Mouse (Mus musculus) erythroblast, adult 5-6 weeks (primary cell): ENCODE results near the gene Rnf212. TPM values are rescaled to one million over a fixed set of nuclear protein-coding genes. Genes with fewer than 3 reads are reported as not detected.

Experiments used
- ATAC-seq: replicated peaks from 2 replicates; pipeline ENCODE4 v1.8.0; 2016; ENCODE audit warnings: moderate number of reproducible peaks, mild to moderate bottlenecking, moderate TSS enrichment, inconsistent platforms; ENCODE audit not compliant: poor library complexity, low FRiP score, severe bottlenecking
- total RNA-seq, 2 experiments: library from RNA; stranded (forward) in 1 of 2; stranded (reverse) in 1 of 2; fragments of 150-400 nt in 1 of 2; fragments of 200-764, 138-1000 nt in 1 of 2; gene quantifications; 2 replicates each; pipeline versions ENCODE4 v1.2.3 to v1.2.4; 2015 to 2017; ENCODE audit warnings: low replicate concordance in 2 of 2

Gene Rnf212
- total RNA-seq, 2 experiments from 2014 or later = 5.5 TPM; not detected in 1

DNA sequence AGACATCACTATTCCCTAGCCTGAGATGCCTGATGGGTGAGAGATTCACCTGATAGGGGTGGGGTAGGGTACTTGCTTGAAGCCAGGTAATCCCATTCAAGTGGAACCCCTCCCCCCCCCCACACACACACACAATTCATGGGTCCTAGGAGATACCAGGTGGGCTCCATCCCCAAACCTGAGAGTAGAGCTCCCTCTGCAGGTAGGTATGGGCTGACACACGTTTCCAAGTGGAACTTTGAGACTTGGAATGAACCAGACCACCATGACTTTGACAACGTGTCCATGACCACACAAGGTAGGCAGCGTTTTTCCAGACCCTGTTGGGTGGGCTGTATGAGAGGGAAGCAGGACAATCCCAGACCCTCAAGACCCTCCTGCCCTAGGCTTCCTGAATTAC, 94.9 kb downstream of the Rnf212 start:
- no peak for ATAC-seq

Other genes starting within 250 kb of the Rnf212 start
- not detected in 2 replicates for gene Cplx1, start 225.0 kb downstream of the Rnf212 start, total RNA-seq (2015; ENCODE audit: low replicate concordance)
- not detected in 2 replicates for gene Cplx1, start 225.0 kb downstream of the Rnf212 start, total RNA-seq (2017; ENCODE audit: low replicate concordance)
- 24.8 and 36.8 TPM in 2 replicates for gene Gak, start 145.2 kb downstream of the Rnf212 start, total RNA-seq (2015; ENCODE audit: low replicate concordance)
- gene Gak, start 145.2 kb downstream of the Rnf212 start, total RNA-seq (2017; ENCODE audit: low replicate concordance) = 25.4 and 31.9 TPM in 2 replicates
- 3.1 and 12.5 TPM in 2 replicates for gene Tmem175, start 145.2 kb downstream of the Rnf212 start, total RNA-seq (2015; ENCODE audit: low replicate concordance)
- 0.70 and 9.2 TPM in 2 replicates for gene Tmem175, start 145.2 kb downstream of the Rnf212 start, total RNA-seq (2017; ENCODE audit: low replicate concordance)
- 2.9 and 8.8 TPM in 2 replicates for gene Idua, start 114.7 kb downstream of the Rnf212 start, total RNA-seq (2015; ENCODE audit: low replicate concordance)
- gene Idua, start 114.7 kb downstream of the Rnf212 start, total RNA-seq (2017; ENCODE audit: low replicate concordance) = 1.1 and 2.7 TPM in 2 replicates
- 0.96 and 4.8 TPM in 2 replicates for gene Dgkq, start 105.3 kb downstream of the Rnf212 start, total RNA-seq (2015; ENCODE audit: low replicate concordance)
- 0.70 and 1.3 TPM in 2 replicates for gene Dgkq, start 105.3 kb downstream of the Rnf212 start, total RNA-seq (2017; ENCODE audit: low replicate concordance)
- gene Slc26a1, start 99.4 kb downstream of the Rnf212 start, total RNA-seq (2015; ENCODE audit: low replicate concordance) = 0.38 and 3.3 TPM in 2 replicates
- gene Slc26a1, start 99.4 kb downstream of the Rnf212 start, total RNA-seq (2017; ENCODE audit: low replicate concordance) = 0.68 and 1.4 TPM in 2 replicates
- 14.0 and 15.2 TPM in 2 replicates for gene Fgfrl1, start 82.6 kb downstream of the Rnf212 start, total RNA-seq (2015; ENCODE audit: low replicate concordance)
- 18.5 and 21.0 TPM in 2 replicates for gene Fgfrl1, start 82.6 kb downstream of the Rnf212 start, total RNA-seq (2017; ENCODE audit: low replicate concordance)
- not detected in 2 replicates for gene Tmed11, start 20.4 kb upstream of the Rnf212 start, total RNA-seq (2015; ENCODE audit: low replicate concordance)
- gene Tmed11, start 20.4 kb upstream of the Rnf212 start, total RNA-seq (2017; ENCODE audit: low replicate concordance) = not detected in 2 replicates
- gene Vmn2r8, start 33.9 kb upstream of the Rnf212 start, total RNA-seq (2015; ENCODE audit: low replicate concordance) = not detected in 2 replicates
- gene Vmn2r8, start 33.9 kb upstream of the Rnf212 start, total RNA-seq (2017; ENCODE audit: low replicate concordance) = not detected in 2 replicates
- gene Vmn2r9, start 77.6 kb upstream of the Rnf212 start, total RNA-seq (2015; ENCODE audit: low replicate concordance) = not detected in 2 replicates
- not detected in 2 replicates for gene Vmn2r9, start 77.6 kb upstream of the Rnf212 start, total RNA-seq (2017; ENCODE audit: low replicate concordance)
- not detected in 2 replicates for gene Vmn2r10, start 231.5 kb upstream of the Rnf212 start, total RNA-seq (2015; ENCODE audit: low replicate concordance)
- gene Vmn2r10, start 231.5 kb upstream of the Rnf212 start, total RNA-seq (2017; ENCODE audit: low replicate concordance) = not detected in 2 replicates